Mouse (Mus musculus) gastrocnemius, postnatal 14 days (tissue): ENCODE measurements at regions not wholly inside any gene's neighbourhood (a gene's known extent, or its start where the extent isn't known, plus 50 kb on each side); places are given as distances from the start of the nearest gene placed in this dataset.

Experiments
- DNase-seq: peaks from one replicate; pipeline ENCODE4 v3.0.0; 2021; ENCODE audit warnings: mixed read lengths
- intact Hi-C: fragments of 180-260 bp; cut with DNase I; formaldehyde crosslinking; loops from one replicate; pipeline ENCODE4 v1.15.1; 2025; ENCODE audit warnings: low total_unique reads
- microRNA-seq, 2 experiments: library from miRNA; unstranded; fragments of <30 nt; microRNA quantifications; one replicate each; pipeline ENCODE4 v1.2.0; 2021

DNA sequence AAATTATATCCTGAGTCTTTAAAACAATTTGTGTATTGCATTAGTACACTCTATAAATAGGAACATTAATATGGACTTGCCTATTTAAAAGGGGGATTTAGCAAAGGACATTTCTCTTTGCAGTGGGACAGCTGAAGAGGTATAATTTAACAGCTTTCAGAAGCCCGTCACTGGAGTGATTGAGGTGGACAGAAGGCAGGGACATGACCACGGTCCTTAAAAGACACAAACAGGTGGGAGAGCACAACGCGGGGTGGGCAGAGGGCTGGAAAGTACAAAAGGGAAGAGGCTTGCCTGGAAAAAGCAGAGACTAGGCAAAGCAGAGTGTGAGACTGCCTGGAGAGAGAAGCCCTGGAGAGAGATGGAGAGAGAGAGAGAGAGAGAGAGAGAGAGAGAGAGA lies 51.9 kb upstream of the Pkhd1 start:
- DNase-seq: peak; percentile 11
- intact Hi-C loops: no loop called here

DNA sequence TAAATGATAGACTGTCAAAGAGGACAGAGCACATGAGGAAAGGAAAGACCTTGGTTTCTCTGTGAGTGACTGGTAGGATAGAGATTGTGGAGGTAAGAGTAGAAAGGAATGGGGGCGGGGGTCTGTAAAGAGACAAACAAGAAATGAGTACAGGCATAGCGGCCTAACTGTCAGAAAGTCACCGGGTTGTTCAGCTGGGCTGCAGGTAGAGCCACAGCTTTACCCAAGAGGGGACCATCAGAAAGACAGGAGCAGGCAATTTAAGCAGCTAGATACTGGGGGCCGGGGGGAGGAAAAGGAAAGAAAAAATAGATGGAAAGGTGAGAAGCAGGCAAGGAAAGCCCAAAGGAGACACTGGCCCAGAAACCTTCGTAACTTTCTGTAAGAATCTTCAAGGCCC lies 52.6 kb upstream of the Pkhd1 start:
- no peak for DNase-seq
- intact Hi-C loops: no loop called here

DNA sequence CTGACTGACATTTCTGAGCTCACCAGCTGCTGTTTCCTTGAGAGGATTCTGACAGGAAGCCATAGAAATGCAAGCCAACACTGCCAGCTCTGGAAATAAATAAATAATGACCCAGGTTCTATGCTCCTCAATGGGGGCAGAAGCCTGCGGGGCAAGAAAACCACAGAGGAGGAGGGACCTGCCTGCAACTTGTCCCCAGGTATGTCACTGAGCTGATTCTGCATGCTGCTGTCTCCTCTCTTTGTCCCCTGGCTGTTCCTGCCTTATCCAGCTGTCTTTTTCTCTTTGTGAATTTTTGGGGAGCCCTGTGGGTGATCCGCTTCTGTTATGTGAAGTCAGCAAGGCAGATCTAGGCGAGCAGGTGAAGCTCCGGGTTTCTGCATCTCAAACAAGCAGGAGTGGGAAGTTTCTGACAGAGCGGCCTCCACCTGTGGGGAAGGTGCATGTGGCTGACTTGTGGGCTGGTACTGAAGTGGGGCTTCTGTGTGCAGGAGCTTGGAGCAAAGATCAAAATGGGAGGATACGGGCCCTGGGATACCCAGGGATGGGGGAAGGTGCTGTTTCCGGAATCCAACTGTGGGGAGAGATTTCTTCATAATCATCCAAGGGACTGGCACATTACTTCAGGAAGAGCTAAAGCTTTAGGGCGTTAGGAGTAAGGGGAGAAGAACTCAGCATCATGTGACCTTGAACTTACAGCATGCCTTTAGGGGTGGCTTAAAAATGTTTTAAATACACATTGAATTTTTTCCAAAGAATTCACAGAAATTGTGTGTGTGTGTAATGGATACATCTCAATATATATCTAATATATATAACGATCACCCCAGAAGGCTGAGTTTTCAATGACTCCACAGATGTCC lies 53.3 kb upstream of the Pkhd1 start:
- intact Hi-C loops: no loop called here
- no peak for DNase-seq

DNA sequence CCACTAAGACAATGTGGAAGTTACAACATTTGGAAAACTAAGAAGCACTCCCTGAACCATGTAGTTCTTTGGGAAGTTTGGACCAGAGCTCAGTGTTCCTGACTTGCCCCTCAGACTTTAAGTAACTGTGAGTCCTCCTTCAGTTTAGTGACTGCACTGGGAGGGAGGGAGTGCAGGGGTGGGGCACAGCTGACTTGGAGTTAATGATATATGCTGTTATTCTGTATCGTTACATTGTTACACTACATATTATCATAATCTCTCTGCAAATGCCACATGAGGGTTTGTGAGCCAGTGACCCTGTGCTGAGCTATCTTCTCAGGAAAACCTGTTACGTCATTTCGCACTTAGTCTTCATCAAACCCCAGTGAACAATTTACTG lies 53.9 kb upstream of the Pkhd1 start:
- no peak for DNase-seq
- intact Hi-C loops: no loop called here

DNA sequence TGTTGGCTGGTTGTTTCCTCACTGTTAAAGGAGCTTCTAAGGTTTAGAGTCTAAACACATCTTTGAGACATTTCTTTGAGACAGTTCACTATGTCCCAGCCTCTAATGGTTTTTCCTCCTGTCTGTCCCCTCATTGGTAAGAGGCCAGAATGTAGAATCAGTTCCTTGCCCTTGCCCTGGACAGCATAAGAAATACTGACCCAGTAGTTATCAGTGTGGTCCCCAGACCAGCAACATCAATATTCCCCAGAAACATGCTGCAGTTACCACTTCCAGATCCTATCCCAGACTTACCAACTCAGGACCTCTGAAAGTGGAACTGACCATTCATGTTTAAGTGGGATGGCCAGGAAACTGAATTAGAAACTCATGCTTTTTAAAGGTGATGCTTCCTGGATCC lies 54.4 kb upstream of the Pkhd1 start:
- intact Hi-C loops: no loop called here

DNA sequence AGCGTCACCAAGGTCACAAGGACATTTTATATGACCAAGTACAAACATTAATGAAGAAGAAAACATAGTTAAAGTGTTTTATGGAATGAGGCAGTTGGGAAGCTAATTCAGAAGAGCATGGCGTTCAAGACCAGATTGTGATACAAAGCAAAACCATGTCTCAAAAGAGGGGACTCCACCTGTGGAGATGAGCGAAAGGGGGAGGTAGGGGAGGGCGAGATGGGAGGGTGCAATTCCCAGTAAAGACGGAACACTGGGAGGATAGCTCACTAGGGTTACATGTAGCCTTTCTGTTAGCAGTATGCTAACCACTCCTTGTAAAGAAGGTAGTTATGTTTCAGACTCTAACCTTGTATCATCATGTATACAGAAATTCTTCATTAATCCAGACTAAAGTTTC lies 55.1 kb upstream of the Pkhd1 start:
- intact Hi-C loops: no loop called here
- no peak for DNase-seq

More for the DNA sequence above, 54.4 kb upstream of the Pkhd1 start:
- DNase-seq: no peak

DNA sequence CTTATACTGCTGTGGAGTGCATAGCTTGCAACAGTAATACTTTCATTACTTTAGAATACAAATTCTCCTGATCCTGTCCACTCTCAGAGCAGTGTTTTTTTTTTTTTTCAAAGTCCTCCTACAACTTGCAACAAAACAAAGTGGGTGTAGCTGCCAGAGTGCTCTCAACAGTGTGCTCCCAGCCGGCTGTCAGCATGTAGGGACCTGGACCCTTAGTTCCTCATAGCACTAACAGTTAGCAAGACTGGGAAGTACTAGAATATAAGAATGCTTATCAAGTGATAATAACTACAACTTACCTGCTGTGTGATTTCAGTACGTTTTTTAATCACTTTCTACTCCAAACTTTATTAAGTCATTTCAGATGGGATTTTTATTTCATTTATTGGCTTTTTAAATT lies 55.5 kb upstream of the Pkhd1 start:
- intact Hi-C loops: no loop called here
- no peak for DNase-seq

DNA sequence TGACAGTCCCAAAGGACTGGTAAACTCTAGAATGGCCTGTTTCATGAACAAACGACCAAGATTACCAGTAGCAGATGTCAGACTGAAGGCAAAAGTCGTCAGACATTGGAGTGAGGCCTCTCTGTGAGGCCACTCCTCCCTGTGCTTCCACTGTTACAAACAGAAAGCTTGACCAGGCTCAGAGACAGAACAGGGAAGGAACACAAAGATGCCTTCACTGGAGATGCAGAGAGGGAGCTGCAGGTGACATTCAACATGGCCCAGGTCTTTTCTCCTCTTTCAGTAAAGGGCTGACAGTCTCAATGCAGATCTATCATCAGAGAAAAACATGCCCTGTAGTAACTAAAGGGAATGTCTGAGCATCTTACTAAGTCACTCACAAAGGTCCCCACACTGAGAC lies 56.1 kb upstream of the Il17a start:
- DNase-seq: no peak
- intact Hi-C loops: no loop called here

DNA sequence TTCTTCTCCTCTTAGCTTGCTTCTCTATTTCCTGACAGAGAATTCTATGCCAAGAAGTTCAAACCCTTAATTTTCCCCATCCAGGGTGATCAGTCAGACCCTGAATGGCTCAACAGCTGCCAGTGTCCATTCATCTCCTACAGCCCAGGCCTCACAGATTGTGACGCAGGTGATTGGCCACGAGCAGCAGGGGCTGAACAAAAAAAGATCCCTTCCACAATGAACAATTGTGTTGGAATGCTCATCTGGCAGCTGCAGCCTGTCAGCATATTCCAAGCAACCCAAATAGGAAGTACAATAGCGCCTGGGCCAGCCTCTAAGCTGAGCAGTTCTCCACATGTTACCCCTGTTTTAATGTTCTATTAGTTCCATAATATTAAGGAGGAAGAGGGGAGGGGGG lies 52.7 kb upstream of the Il17a start:
- intact Hi-C loops: no loop called here
- peak; percentile 22 for DNase-seq

DNA sequence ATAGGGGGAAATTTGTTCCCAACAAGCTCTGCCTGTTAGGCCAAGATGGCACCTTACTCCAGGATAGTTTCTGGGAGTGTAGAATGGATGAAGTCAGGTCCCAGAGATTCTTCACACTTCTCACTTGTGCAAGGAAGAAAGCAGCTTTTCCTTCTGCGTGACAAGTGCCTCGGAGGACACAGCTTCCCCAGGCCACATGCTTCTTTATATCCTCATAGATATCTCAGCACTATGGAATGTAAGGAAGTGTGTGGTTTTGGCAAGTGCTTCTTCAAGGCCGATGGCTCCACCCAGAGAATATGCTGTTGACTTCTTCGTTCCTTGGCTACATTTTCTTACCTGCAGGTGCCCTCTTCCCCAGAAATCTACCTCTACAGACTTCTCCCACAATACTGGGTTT lies 51.9 kb upstream of the Il17a start:
- DNase-seq: no peak
- intact Hi-C loops: no loop called here

DNA sequence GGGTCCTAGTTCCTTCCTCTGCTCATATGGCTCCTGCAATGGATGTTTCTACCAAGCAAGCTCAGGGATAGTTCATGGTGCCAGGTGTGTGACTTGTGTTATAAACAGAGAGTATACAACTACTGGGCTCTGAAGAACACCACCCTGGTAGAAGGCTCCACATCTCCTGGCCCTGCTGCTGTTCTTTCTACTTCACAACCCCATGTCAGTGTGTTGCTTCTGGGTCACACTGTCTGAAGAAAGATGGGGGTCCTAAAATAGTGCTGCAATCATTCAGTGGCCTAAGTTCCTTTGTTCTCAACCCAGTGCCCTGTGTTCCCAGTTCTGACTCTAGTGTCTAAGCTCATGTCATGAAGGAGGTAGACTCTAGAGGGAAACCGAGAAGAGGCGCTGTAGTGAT lies 51.4 kb upstream of the Il17a start:
- no peak for DNase-seq
- intact Hi-C loops: no loop called here

DNA sequence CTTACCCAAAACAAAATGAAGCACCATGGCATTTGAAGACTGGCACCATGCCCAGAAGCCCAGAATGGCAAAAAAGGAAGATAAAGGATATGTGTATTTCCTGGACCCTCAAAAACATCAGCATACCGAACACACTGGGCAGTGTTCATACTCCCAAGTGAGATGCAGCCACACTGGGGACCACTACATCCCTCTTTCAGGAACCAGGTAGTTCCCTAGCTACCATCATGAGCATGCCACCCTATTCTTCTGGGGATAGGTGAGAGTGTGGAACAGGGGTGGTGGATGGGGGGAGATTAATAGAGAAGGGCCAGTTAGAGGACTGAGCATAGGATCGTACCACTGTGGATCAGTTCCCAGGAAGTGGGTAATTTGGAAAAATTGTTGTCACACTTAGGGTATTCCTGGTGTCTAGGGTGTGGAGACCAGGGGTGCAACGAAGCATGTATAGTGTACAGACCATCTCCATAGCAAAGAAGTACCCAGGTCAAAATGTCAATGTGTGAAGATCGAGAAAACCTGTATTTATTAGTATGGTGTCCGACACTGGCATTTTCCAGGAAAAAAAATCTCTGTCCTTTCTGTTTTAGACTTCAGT lies 50.9 kb upstream of the Il17a start:
- no peak for DNase-seq
- intact Hi-C loops: no loop called here

DNA sequence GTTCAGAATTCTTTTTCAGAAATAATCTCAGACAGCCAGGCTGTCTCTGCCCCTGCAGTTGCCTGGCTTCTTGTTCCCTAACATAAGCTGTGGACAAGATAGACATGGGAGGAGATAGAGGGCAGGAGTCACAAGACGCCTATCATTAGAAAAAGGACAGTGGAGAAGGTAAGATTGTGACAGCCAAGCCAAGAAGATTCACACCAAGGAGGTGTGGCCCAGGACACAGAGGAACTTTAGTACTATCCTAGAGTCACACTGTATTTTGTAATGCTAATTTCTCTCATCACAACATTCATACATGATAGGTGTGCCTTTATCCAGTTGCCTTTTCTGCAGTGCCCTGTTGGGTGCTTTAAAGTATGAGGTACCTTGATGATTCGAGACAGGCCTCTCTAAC lies 50.2 kb upstream of the Il17a start:
- DNase-seq: no peak
- intact Hi-C loops: no loop called here

Small RNAs in the stretch of these regions (microRNA-seq; reads per million reads assigned to microRNA genes)
- gene Mir206: 93,904 to 115,863 reads per million in 2 experiments
